Mouse (Mus musculus): ENCODE data around the gene Tmem95. TPM values are rescaled to one million over a fixed set of nuclear protein-coding genes. Genes with fewer than 3 reads are reported as not detected.
A peak's percentile ranks its signal among the peaks of the same experiment; 100 is the strongest.

The Tmem95 gene
- polyA plus RNA-seq (2016; fragmentation: Nextera tagmentation; extraction: Ambion mirVana), result not detected in 2 replicates

DNA sequence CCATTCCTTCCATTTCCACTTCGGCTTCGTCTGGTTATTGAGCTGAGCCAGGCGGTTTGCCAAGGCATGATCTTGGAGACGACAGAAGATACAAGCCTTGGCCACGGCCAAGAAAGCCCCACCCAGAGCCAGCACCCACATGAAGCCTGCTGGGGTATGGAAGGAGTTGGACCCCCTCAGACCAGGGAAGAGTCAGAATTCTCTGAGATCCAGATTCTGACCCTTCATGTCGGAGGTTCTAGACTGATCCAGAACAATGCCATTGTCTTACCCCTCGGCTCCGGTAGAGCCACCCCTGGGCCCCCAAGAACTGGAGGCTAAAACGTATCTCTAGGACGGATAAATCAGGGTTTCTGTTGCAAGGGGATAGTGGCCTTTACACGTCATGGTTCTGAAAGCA, at the start of gene Tmem95:
TSS of gene Tmem95 (minus strand) at position 141 of the 400 bp plus-strand sequence.
- Histone ChIP-seq H3K9ac (no peak within 1 kb of the TSS), H3K9me3 (no peaks in the 10 kb centered on the region), H3K36me3 (no peaks in the 10 kb centered on the region), H3K4me3 (0 out of 2 replicates have a peak within 1 kb of the TSS, but pooled peaks have one; percentile 10), H3K4me2 (replicated peaks) (peak within 1 kb of the TSS; percentile 35), H3K27me3 (no peaks in the 10 kb centered on the region), H3K27ac (peak within 1 kb of the TSS; percentile 70), H3K4me1 (peaks cover 34% of the 10 kb centered on the region)
- no peak for ATAC-seq (ENCODE audit: insufficient number of reproducible peaks, insufficient read depth, low FRiP score, low TSS enrichment)
- 89% methylated on average over 11 of the region's 11 CpGs for WGBS

DNA sequence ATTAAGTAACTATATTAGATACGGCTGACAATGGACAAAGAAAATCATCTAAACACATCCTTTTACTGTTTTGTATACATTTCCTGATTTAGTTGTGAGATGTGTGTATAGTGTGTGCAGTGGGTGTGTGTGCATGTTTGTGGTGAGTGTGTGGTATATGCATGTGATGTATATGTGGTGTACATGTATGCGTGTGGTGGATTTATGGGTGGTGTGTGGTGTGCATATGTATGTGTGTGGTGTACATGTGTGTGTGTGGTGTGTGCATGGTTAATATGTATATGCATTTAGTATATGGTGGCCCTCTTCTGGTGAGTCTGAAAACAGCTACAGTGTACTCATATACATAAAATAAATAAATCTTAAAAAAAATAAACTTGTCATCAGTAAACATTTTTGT, 49.7 kb upstream of the Tmem95 start:
- Histone ChIP-seq H3K9me3 (no peaks in the 10 kb centered on the region), H3K4me3 (no peak overlapping the region), H3K4me1 (no peaks in the 10 kb centered on the region), H3K9ac (no peak overlapping the region), H3K36me3 (no peaks in the 10 kb centered on the region), H3K27ac (no peak overlapping the region), H3K27me3 (no peaks in the 10 kb centered on the region), H3K4me2 (replicated peaks) (no peak overlapping the region)
- WGBS, result 95% methylated on average over 2 of the region's 2 CpGs
- no peak for ATAC-seq (ENCODE audit: insufficient number of reproducible peaks, insufficient read depth, low FRiP score, low TSS enrichment)

DNA sequence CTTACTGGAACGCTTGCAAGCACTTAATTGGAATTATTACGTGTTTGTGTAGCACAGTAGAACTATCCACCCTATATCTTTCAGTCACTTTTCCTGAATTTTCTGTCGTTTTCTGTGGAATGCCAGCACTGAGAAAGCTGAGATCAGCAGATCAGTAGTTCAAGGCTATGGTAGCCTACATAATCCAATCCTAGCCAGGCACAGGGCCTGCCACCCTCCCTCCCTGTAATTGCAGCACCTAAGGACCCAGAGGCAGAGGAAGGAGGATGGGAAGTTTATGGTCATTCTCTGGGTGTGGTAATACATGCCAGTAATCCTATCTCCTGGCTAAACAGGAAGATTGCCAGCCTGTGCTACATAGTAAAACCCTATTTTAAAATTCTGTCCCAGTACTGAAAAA, 45.0 kb upstream of the Tmem95 start:
- 64% methylated on average over 3 of the region's 3 CpGs for WGBS
- Histone ChIP-seq H3K9ac (no peak overlapping the region), H3K4me2 (replicated peaks) (no peak overlapping the region), H3K4me1 (peaks cover 11% of the 10 kb centered on the region), H3K36me3 (peaks cover 12% of the 10 kb centered on the region), H3K27ac (0 out of 2 replicates have a peak overlapping the region, but pooled peaks have one; percentile 27), H3K27me3 (no peaks in the 10 kb centered on the region), H3K4me3 (no peak overlapping the region), H3K9me3 (no peaks in the 10 kb centered on the region)
- no peak for ATAC-seq (ENCODE audit: insufficient number of reproducible peaks, insufficient read depth, low FRiP score, low TSS enrichment)

DNA sequence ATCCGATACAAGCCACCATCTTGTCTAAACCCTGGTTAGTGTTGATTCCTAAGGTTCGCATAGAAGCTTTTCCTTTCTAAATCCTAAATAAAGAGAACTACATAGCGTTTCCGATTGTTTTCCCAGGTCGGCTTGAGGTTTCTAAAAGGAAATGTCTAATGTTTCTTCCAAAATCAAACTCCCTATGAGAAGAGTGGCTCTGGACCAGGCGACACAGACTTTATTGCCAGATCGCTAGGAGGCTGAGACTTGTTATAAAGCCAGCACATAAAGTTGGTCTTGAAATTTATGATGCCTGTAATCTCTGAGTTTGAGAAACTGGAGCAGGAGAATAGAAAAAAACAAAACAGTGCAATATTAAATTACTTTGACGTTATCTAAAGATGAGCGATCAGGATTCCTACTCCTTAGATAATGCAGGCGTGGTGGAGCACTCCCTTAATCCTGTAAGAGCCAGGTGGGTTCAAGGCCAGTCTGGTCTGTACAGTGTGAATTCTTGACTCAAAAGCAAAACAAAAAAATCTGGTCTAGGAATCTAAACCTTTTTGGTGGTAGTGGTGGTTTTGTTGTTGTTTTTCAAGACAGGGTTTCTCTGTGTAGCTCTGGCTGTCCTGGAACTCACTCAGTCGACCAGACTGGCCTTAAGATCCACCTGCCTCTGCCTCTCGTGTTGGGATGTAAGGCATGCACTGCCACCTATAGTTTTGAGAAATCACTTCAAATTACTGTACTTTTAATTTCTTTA, 44.4 kb upstream of the Tmem95 start:
- Histone ChIP-seq H3K9me3 (no peaks in the 10 kb centered on the region), H3K4me1 (peaks cover 11% of the 10 kb centered on the region), H3K4me2 (replicated peaks) (peak overlapping the region; percentile 85), H3K27ac (peak overlapping the region; percentile 97), H3K4me3 (peak overlapping the region; percentile 98), H3K36me3 (peaks cover 18% of the 10 kb centered on the region), H3K27me3 (no peaks in the 10 kb centered on the region), H3K9ac (peak overlapping the region; percentile 36; the same call in 1 of the 2 replicates)
- ATAC-seq (ENCODE audit: insufficient number of reproducible peaks, insufficient read depth, low FRiP score, low TSS enrichment), result no peak
- WGBS, result 5% methylated on average over 12 of the region's 12 CpGs

DNA sequence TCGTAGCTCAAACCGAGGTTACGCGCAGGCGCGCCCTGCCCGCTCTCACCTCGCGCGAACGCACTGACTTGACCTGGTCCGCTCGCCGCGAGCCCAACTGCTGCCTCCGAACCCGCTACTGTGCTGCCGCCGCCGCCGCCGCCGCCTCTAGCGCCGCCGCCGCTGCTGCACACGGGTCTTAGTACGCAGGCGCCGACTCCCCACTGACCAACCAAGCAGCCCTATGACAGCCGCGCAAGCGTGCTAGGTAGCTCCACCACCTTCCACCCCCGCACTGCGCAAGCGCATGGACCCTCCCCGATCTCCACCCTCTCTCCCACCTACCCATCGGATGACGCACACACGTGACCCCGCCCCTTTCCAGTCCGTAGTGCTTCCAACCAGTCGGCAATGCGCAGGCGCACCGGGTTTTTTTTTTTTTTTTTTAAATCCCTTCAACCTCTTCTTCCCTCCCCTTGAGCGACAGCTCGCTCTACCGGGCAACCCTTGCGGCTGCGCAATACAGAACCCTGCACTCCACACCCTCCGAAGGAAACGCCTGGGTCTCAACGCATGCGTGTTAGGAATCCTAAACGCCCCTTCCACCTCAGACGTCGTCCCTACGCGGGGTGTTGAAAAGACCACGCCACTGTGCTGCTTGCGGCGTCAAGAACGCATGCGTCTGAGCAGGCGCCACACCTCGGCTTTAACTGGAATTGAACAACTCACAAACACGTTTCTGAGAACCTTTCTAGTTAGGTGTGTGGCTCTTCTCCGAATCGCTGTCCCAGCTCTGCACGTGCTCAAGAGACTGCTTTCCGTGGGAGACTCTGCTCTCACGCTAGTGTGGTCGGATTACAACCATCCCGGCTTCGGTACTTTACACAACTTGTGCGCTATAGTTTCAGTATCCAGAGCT, 43.5 kb upstream of the Tmem95 start, which contains the start of gene Eif5a:
TSS of gene Eif5a (minus strand) at position 845 of the 898 bp plus-strand sequence.
- WGBS, result under 1% methylated on average over 78 of the region's 78 CpGs
- peaks cover 26% of the 10 kb centered on the region for H3K36me3 ChIP-seq
- no peaks in the 10 kb centered on the region for H3K9me3 ChIP-seq
- peak; percentile 97 for ATAC-seq (ENCODE audit: insufficient number of reproducible peaks, insufficient read depth, low FRiP score, low TSS enrichment)
- peak within 1 kb of the TSS; percentile 98 for H3K9ac ChIP-seq
- H3K4me3 ChIP-seq, result peak within 1 kb of the TSS; percentile 98
- H3K27me3 ChIP-seq, result no peaks in the 10 kb centered on the region
- peak within 1 kb of the TSS; percentile 97 for H3K27ac ChIP-seq
- H3K4me1 ChIP-seq, result peaks cover 13% of the 10 kb centered on the region
- H3K4me2 ChIP-seq (replicated peaks), result peak within 1 kb of the TSS; percentile 85

DNA sequence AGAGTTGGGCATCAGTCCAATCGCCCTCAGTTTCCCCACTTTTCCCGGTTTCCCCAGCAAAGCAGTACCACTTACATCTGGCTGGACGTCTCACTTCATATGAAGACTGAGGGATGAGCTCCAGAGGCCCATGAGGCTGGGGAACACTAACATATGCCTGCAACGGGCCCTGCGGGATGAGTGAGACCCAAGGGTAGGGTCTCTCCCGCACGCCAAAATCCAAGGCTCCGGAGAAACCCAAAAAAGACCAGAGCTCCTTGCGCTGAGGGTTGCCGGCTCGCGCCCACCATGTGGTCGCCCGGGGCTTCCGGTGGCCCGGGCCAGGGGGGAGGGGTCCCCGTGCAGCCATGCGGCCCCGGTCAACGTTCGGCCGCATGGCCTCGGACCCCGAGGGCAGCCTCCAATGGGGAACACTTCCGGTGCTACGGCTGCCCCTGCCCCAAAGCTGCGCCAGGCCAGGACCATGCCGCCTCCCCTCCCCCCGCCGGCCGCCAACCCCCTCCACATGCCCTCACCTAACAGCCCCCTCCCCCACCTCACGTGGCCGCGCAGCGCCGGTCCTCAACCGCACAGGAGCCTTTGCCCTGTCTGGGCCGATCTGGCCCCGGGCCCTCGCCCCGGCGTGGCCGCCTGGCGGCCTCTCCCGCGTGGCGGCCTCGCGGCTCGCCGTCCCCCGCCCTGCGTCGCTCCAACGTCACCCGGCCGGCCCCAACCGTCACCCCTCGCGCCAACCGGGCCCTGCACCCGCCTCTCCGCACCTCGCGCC, 42.6 kb upstream of the Tmem95 start:
- no peak; the same call in 1 of the 2 replicates for ATAC-seq (ENCODE audit: insufficient number of reproducible peaks, insufficient read depth, low FRiP score, low TSS enrichment)
- Histone ChIP-seq H3K9ac (peak overlapping the region; percentile 98), H3K9me3 (no peaks in the 10 kb centered on the region), H3K4me1 (peaks cover 22% of the 10 kb centered on the region), H3K4me3 (peak overlapping the region; percentile 98), H3K27ac (peak overlapping the region; percentile 97), H3K36me3 (peaks cover 35% of the 10 kb centered on the region), H3K4me2 (replicated peaks) (peak overlapping the region; percentile 85), H3K27me3 (no peaks in the 10 kb centered on the region)
- under 1% methylated on average over 56 of the region's 65 CpGs for WGBS

DNA sequence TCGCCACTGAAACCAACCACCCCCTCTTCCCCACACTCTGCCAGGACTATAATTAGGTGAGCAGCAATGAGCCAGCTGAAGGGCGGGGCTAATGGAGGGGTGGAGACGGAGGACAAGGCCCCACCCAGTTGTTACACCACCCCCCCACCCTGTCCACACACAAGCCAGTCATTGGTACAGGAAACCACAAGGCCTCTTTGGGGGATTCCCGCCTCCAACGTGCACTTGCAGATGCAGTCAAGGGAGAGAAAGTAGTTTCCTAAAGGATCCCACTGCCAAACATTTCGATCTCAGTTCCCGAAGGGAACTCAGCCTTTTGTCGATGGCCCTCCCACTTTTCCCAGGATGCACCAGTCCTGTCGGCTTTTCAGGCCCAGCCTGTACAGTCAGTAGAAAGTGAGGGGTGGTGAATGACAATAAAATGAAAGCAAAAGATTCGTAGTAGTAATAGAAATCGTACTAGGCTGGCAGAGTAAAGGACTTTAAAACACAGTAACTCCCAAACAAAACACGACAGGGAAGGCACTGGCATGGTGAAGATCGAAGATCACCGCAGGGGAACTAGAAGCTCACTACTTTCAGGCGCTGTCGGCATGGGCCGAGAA, 41.9 kb upstream of the Tmem95 start:
- WGBS, result under 1% methylated on average over 17 of the region's 17 CpGs
- Histone ChIP-seq H3K4me3 (peak overlapping the region; percentile 98), H3K36me3 (peaks cover 42% of the 10 kb centered on the region), H3K27me3 (no peaks in the 10 kb centered on the region), H3K9ac (peak overlapping the region; percentile 98), H3K4me2 (replicated peaks) (peak overlapping the region; percentile 85), H3K4me1 (peaks cover 29% of the 10 kb centered on the region), H3K27ac (peak overlapping the region; percentile 97), H3K9me3 (no peaks in the 10 kb centered on the region)
- no peak for ATAC-seq (ENCODE audit: insufficient number of reproducible peaks, insufficient read depth, low FRiP score, low TSS enrichment)

DNA sequence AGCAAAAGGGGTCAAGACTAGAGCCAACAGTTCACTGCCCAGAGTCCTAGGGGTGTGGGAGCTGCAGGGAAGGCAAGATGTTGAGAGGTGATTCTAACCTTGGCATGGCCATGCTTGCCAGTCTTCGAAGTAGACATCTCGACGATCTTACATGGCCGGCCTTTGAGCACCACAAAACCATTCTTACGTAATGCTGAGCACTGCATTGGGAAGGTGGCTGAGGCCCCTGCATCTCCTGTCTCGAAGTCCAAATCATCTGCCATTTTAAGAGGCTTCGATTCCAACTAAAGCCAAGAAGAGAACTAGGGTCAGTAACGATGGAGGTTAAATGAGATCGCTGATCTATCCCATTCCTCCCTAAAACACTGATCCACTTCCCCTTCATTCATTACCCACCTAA, 41.2 kb upstream of the Tmem95 start:
- WGBS, result 84% methylated on average over 9 of the region's 9 CpGs
- H3K36me3 ChIP-seq, result peaks cover 42% of the 10 kb centered on the region

DNA sequence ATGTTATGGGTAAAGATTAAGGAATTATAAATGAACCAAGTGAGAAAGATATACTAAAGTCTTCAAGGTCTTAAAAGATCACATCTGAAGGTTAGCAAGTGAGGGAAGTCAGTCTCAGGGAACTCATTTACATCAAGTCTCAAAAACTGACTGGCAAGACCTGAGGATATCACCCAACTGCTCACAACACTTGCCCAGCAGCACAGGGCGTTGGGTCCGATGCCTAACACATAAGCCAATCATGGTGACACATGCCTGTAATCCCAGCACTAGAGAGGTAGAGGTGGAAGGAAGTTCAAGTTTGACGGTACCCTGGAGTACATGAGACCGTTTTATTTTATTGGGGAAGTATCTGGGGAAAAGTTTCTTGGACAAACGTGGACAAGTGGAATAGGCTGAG, 40.3 kb upstream of the Tmem95 start:
- H3K4me1 ChIP-seq, result peaks cover 38% of the 10 kb centered on the region
- no peak for ATAC-seq (ENCODE audit: insufficient number of reproducible peaks, insufficient read depth, low FRiP score, low TSS enrichment)

More for the DNA sequence above, 41.2 kb upstream of the Tmem95 start:
- no peak for ATAC-seq (ENCODE audit: insufficient number of reproducible peaks, insufficient read depth, low FRiP score, low TSS enrichment)
- no peaks in the 10 kb centered on the region for H3K27me3 ChIP-seq
- H3K9ac ChIP-seq, result peak overlapping the region; percentile 98; the same call in 1 of the 2 replicates
- peaks cover 32% of the 10 kb centered on the region for H3K4me1 ChIP-seq
- H3K4me2 ChIP-seq (replicated peaks), result peak overlapping the region; percentile 85
- peak overlapping the region; percentile 97; the same call in 1 of the 2 replicates for H3K27ac ChIP-seq
- H3K4me3 ChIP-seq, result peak overlapping the region; percentile 98
- H3K9me3 ChIP-seq, result no peaks in the 10 kb centered on the region

DNA sequence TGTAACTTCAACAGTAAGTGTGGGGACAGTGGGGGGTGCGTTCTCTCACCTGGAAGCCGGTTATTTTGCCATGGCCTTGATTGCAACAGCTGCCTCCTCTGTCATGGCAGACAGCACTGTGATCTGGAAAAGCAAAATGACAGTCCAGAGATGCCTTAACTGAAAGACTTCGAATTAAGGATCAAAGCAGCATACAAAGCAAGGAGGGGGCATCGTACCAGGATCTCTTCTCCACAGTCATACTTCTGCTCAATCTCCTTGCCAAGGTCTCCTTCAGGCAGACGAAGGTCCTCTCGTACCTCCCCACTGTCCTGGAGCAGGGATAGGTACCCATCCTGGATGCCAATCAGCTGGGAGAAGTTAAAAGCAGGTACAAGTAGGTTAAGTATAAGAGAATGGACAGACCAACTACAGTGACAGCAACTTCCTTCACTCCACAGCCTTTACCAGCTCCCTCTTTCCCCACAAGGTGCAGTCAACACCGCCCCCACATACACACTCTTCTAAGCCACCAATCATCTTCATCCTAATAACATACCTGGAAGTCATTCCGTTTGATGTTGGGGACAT, 39.6 kb upstream of the Tmem95 start:
- ATAC-seq (ENCODE audit: insufficient number of reproducible peaks, insufficient read depth, low FRiP score, low TSS enrichment), result no peak
- no peak overlapping the region for H3K4me3 ChIP-seq
- H3K27ac ChIP-seq, result no peak overlapping the region
- H3K9ac ChIP-seq, result no peak overlapping the region
- H3K36me3 ChIP-seq, result peaks cover 52% of the 10 kb centered on the region
- H3K4me1 ChIP-seq, result peaks cover 40% of the 10 kb centered on the region
- 87% methylated on average over 8 of the region's 8 CpGs for WGBS
- H3K9me3 ChIP-seq, result no peaks in the 10 kb centered on the region
- H3K4me2 ChIP-seq (replicated peaks), result no peak overlapping the region
- H3K27me3 ChIP-seq, result no peaks in the 10 kb centered on the region

More for the DNA sequence above, 40.3 kb upstream of the Tmem95 start:
- Histone ChIP-seq H3K27ac (no peak overlapping the region), H3K9me3 (no peaks in the 10 kb centered on the region), H3K4me2 (replicated peaks) (no peak overlapping the region), H3K36me3 (peaks cover 45% of the 10 kb centered on the region), H3K4me3 (no peak overlapping the region), H3K9ac (no peak overlapping the region), H3K27me3 (no peaks in the 10 kb centered on the region)
- WGBS, result 83% methylated on average over 5 of the region's 5 CpGs

All from embryonic facial prominence, embryonic 12.5 days (tissue).